Mouse (Mus musculus): ENCODE results near the gene Gtf2ird1. TPM values are rescaled to one million over a fixed set of nuclear protein-coding genes. Genes with fewer than 3 reads are reported as not detected.

Gtf2ird1 gene
- polyA plus RNA-seq, 1 experiment from 2014 or later: 153 TPM

GRCm38 (mm10) chr5:134410307-134410836 lies 46.1 kb downstream of the Gtf2ird1 start:
- Histone ChIP-seq H3K27me3 (ENCODE audit: low read depth, poor library complexity, severe bottlenecking) (no peaks in the 10 kb centered on the region), H3K4me1 (no peaks in the 10 kb centered on the region), H3K36me3 (peaks cover 98% of the 10 kb centered on the region), H3K9me3 (replicated peaks) (no peaks in the 10 kb centered on the region), H3K27ac (no peak overlapping the region), H3K4me3 (no peak overlapping the region)
- 95% methylated on average over 7 of the region's 7 CpGs for WGBS
- no peak for DNase-seq (ENCODE audit: low spot score)

GRCm38 (mm10) chr5:134409606-134410306 lies 46.8 kb downstream of the Gtf2ird1 start:
- Histone ChIP-seq H3K27ac (no peak overlapping the region), H3K9me3 (replicated peaks) (no peaks in the 10 kb centered on the region), H3K36me3 (peaks cover 98% of the 10 kb centered on the region), H3K27me3 (ENCODE audit: low read depth, poor library complexity, severe bottlenecking) (no peaks in the 10 kb centered on the region), H3K4me1 (no peaks in the 10 kb centered on the region), H3K4me3 (no peak overlapping the region)
- 95% methylated on average over 6 of the region's 6 CpGs for WGBS
- DNase-seq (ENCODE audit: low spot score): no peak

- Histone ChIP-seq H3K9me3 (replicated peaks) (no peaks in the 10 kb centered on the region), H3K27me3 (ENCODE audit: low read depth, poor library complexity, severe bottlenecking) (no peaks in the 10 kb centered on the region), H3K4me3 (no peak overlapping the region), H3K36me3 (peaks cover 99% of the 10 kb centered on the region), H3K27ac (no peak overlapping the region), H3K4me1 (no peaks in the 10 kb centered on the region)
- WGBS: 91% methylated on average over 5 of the region's 5 CpGs
- no peak for DNase-seq (ENCODE audit: low spot score)
Measured at GRCm38 (mm10) chr5:134408119-134408518, 48.4 kb downstream of the Gtf2ird1 start.

GRCm38 (mm10) chr5:134401841-134402240 lies 54.7 kb downstream of the Gtf2ird1 start:
- Histone ChIP-seq H3K36me3 (peaks cover 100% of the 10 kb centered on the region), H3K27ac (no peak overlapping the region), H3K27me3 (ENCODE audit: low read depth, poor library complexity, severe bottlenecking) (no peaks in the 10 kb centered on the region), H3K4me3 (no peak overlapping the region), H3K9me3 (replicated peaks) (no peaks in the 10 kb centered on the region), H3K4me1 (peaks cover 6% of the 10 kb centered on the region)
- DNase-seq (ENCODE audit: low spot score): no peak
- 98% methylated on average over 18 of the region's 18 CpGs for WGBS

GRCm38 (mm10) chr5:134397434-134398163 lies 58.9 kb downstream of the Gtf2ird1 start:
- Histone ChIP-seq H3K9me3 (replicated peaks) (no peaks in the 10 kb centered on the region), H3K27ac (peak overlapping the region; percentile 90; the same call in 1 of the 2 replicates), H3K27me3 (ENCODE audit: low read depth, poor library complexity, severe bottlenecking) (no peaks in the 10 kb centered on the region), H3K4me3 (no peak overlapping the region), H3K4me1 (peaks cover 35% of the 10 kb centered on the region), H3K36me3 (peaks cover 81% of the 10 kb centered on the region)
- no peak for DNase-seq (ENCODE audit: low spot score)
- WGBS: 93% methylated on average over 15 of the region's 15 CpGs

- 71% methylated on average over 9 of the region's 9 CpGs for WGBS
- Histone ChIP-seq H3K27me3 (ENCODE audit: low read depth, poor library complexity, severe bottlenecking) (no peaks in the 10 kb centered on the region), H3K4me1 (peaks cover 35% of the 10 kb centered on the region), H3K27ac (peak overlapping the region; percentile 90), H3K9me3 (replicated peaks) (no peaks in the 10 kb centered on the region), H3K36me3 (peaks cover 71% of the 10 kb centered on the region), H3K4me3 (no peak overlapping the region)
- DNase-seq (ENCODE audit: low spot score): no peak
Measured at GRCm38 (mm10) chr5:134396519-134396918, 60.0 kb downstream of the Gtf2ird1 start.

GRCm38 (mm10) chr5:134394624-134395023 lies 61.9 kb downstream of the Gtf2ird1 start:
- H3K27me3 ChIP-seq (ENCODE audit: low read depth, poor library complexity, severe bottlenecking): no peaks in the 10 kb centered on the region
- peak; percentile 89 for DNase-seq (ENCODE audit: low spot score)
- peak overlapping the region; percentile 28; the same call in 1 of the 2 replicates for H3K4me3 ChIP-seq
- H3K27ac ChIP-seq: peak overlapping the region; percentile 90
- H3K9me3 ChIP-seq (replicated peaks): no peaks in the 10 kb centered on the region
- peaks cover 35% of the 10 kb centered on the region for H3K4me1 ChIP-seq
- WGBS: 21% methylated on average over 10 of the region's 10 CpGs
- peaks cover 52% of the 10 kb centered on the region for H3K36me3 ChIP-seq

- no peak for DNase-seq (ENCODE audit: low spot score)
- Histone ChIP-seq H3K27ac (peak overlapping the region; percentile 90), H3K4me3 (no peak overlapping the region), H3K36me3 (peaks cover 42% of the 10 kb centered on the region), H3K9me3 (replicated peaks) (no peaks in the 10 kb centered on the region), H3K27me3 (ENCODE audit: low read depth, poor library complexity, severe bottlenecking) (no peaks in the 10 kb centered on the region), H3K4me1 (peaks cover 35% of the 10 kb centered on the region)
- WGBS: 76% methylated on average over 6 of the region's 6 CpGs
Measured at GRCm38 (mm10) chr5:134393624-134394023, 62.9 kb downstream of the Gtf2ird1 start.

- no peaks in the 10 kb centered on the region; the same call in 1 of the 2 replicates for H3K36me3 ChIP-seq
- no peak overlapping the region for H3K27ac ChIP-seq
- H3K4me1 ChIP-seq: no peaks in the 10 kb centered on the region
- H3K27me3 ChIP-seq (ENCODE audit: low read depth, poor library complexity, severe bottlenecking): no peaks in the 10 kb centered on the region
- DNase-seq (ENCODE audit: low spot score): peak; percentile 87
- no peaks in the 10 kb centered on the region for H3K9me3 ChIP-seq (replicated peaks)
- 74% methylated on average over 2 of the region's 2 CpGs for WGBS
- no peak overlapping the region for H3K4me3 ChIP-seq
Measured at GRCm38 (mm10) chr5:134385106-134385505, 71.4 kb downstream of the Gtf2ird1 start.

GRCm38 (mm10) chr5:134375256-134375655 lies 81.3 kb downstream of the Gtf2ird1 start:
- no peaks in the 10 kb centered on the region for H3K27me3 ChIP-seq (ENCODE audit: low read depth, poor library complexity, severe bottlenecking)
- H3K36me3 ChIP-seq: peaks cover 46% of the 10 kb centered on the region
- WGBS: 90% methylated on average over 1 of the region's 1 CpGs

GRCm38 (mm10) chr5:134374546-134374945 lies 82.0 kb downstream of the Gtf2ird1 start:
- no peaks in the 10 kb centered on the region for H3K27me3 ChIP-seq (ENCODE audit: low read depth, poor library complexity, severe bottlenecking)
- no peaks in the 10 kb centered on the region for H3K4me1 ChIP-seq
- no peak overlapping the region for H3K4me3 ChIP-seq
- peak overlapping the region; percentile 6; the same call in 1 of the 2 replicates for H3K27ac ChIP-seq
- peaks cover 53% of the 10 kb centered on the region for H3K36me3 ChIP-seq
- no peak for DNase-seq (ENCODE audit: low spot score)
- no peaks in the 10 kb centered on the region for H3K9me3 ChIP-seq (replicated peaks)

More at GRCm38 (mm10) chr5:134375256-134375655, 81.3 kb downstream of the Gtf2ird1 start:
- DNase-seq (ENCODE audit: low spot score): no peak
- no peaks in the 10 kb centered on the region for H3K9me3 ChIP-seq (replicated peaks)
- no peak overlapping the region for H3K4me3 ChIP-seq
- no peaks in the 10 kb centered on the region for H3K4me1 ChIP-seq
- no peak overlapping the region for H3K27ac ChIP-seq

- peak overlapping the region; percentile 6; the same call in 1 of the 2 replicates for H3K27ac ChIP-seq
- peak; percentile 49 for DNase-seq (ENCODE audit: low spot score)
Measured at GRCm38 (mm10) chr5:134373912-134374488, 82.5 kb downstream of the Gtf2ird1 start.

More at GRCm38 (mm10) chr5:134373912-134374488, 82.5 kb downstream of the Gtf2ird1 start:
- H3K27me3 ChIP-seq (ENCODE audit: low read depth, poor library complexity, severe bottlenecking): no peaks in the 10 kb centered on the region
- 73% methylated on average over 9 of the region's 9 CpGs for WGBS
- no peaks in the 10 kb centered on the region for H3K9me3 ChIP-seq (replicated peaks)
- no peaks in the 10 kb centered on the region for H3K4me1 ChIP-seq
- peaks cover 57% of the 10 kb centered on the region for H3K36me3 ChIP-seq
- no peak overlapping the region for H3K4me3 ChIP-seq
